Mouse (Mus musculus) hindbrain, embryonic 16.5 days (tissue): ENCODE measurements around the gene Frem3. TPM values are rescaled to one million over a fixed set of nuclear protein-coding genes. Genes with fewer than 3 reads are reported as not detected.

Experiments
- ATAC-seq: fragments of 200-750 bp; cut with Nextera tagmentation; 2 replicates; pipeline ENCODE4 v1.8.0; 2017; ENCODE audit warnings: moderate TSS enrichment, moderate library complexity
- H3K27ac ChIP-seq: fragments of 300-500 bp; sonication (generic); 2 replicates; pipeline ENCODE4 v1.5.1; 2014; ENCODE audit warnings: low read depth, mild to moderate bottlenecking, control low read depth, low read length, moderate library complexity
- H3K27me3 ChIP-seq: fragments of 300-500 bp; sonication (generic); replicated peaks from 2 replicates; pipeline ENCODE4 v1.6.1; 2014; ENCODE audit warnings: low read length; ENCODE audit not compliant: control insufficient read depth, insufficient read depth
- H3K36me3 ChIP-seq: fragments of 300-500 bp; sonication (generic); 2 replicates; pipeline ENCODE4 v1.6.1; 2014; ENCODE audit warnings: mild to moderate bottlenecking, low read length, moderate library complexity, mixed read lengths; ENCODE audit not compliant: control insufficient read depth, insufficient read depth
- H3K4me1 ChIP-seq: fragments of 300-500 bp; sonication (generic); 2 replicates; pipeline ENCODE4 v1.6.1; 2014; ENCODE audit warnings: low read depth, low read length; ENCODE audit not compliant: control insufficient read depth, insufficient read depth
- H3K4me2 ChIP-seq: fragments of 300-500 bp; sonication (generic); 2 replicates; pipeline ENCODE4 v1.6.1; 2014; ENCODE audit warnings: mild to moderate bottlenecking, low read length, control low read depth, moderate library complexity
- H3K4me3 ChIP-seq: fragments of 300-500 bp; sonication (generic); 2 replicates; pipeline ENCODE4 v1.5.1; 2014; ENCODE audit warnings: mild to moderate bottlenecking, low read length, control low read depth, moderate library complexity
- H3K9ac ChIP-seq: fragments of 300-500 bp; sonication (generic); 2 replicates; pipeline ENCODE4 v1.6.1; 2014; ENCODE audit warnings: low read depth, mild to moderate bottlenecking, control low read depth, low read length, moderate library complexity
- H3K9me3 ChIP-seq: fragments of 300-500 bp; sonication (generic); 2 replicates; pipeline ENCODE4 v1.6.1; 2014; ENCODE audit warnings: mild to moderate bottlenecking, low read length, moderate library complexity; ENCODE audit not compliant: control insufficient read depth
- WGBS: fragments of 180-500 bp; shearing (Covaris S2); extraction: QIAGEN DNeasy Blood & Tissue Kit; methylation state at CpG from one replicate; pipeline ENCODE4 v1.1.7; 2014; 5-methylcytosine and 5-hydroxymethylcytosine counted together
- polyA plus RNA-seq: library from polyadenylated mRNA; unstranded; fragments of >200 nt; fragmentation: Nextera tagmentation; extraction: Ambion mirVana; gene quantifications from 2 replicates; pipeline ENCODE4 v1.2.1, GENCODE M21; 2015

The Frem3 gene
- polyA plus RNA-seq, 1 experiment from 2014 or later = 0.16 TPM

GRCm38 (mm10) chr8:80600600-80601170, 10.2 kb upstream of the Frem3 start:
- H3K4me3 ChIP-seq = no peak overlapping the region

GRCm38 (mm10) chr8:80601886-80602285, 9.0 kb upstream of the Frem3 start:
- 74% methylated on average over 4 of the region's 4 CpGs for WGBS

More at GRCm38 (mm10) chr8:80600600-80601170, 10.2 kb upstream of the Frem3 start:
- Histone ChIP-seq H3K27ac (no peak overlapping the region), H3K4me1 (no peaks in the 10 kb centered on the region), H3K36me3 (no peaks in the 10 kb centered on the region), H3K4me2 (no peak overlapping the region), H3K9ac (no peak overlapping the region), H3K9me3 (no peaks in the 10 kb centered on the region), H3K27me3 (no peaks in the 10 kb centered on the region)
- WGBS = 65% methylated on average over 6 of the region's 6 CpGs
- peak; percentile 76 for ATAC-seq

DNA sequence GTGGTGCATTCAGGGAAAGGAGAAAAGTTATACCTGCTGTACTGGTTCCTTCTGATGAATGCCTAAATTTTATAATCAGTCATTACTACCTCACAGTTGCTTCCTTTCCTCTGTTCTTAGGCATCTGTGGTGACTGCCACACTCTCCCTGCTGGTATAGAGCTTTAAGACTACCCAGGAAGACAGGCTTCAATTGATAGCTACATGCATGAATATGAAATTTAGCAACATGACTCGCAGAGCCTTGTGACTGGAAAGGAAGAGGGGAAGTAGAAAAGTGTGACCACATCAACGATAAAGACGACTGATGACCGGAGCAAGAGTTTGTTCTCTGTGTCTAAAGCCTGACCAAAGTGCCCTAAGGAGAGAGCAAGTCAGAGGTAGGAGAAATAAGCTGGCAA, 3.8 kb upstream of the Frem3 start:
- Histone ChIP-seq H3K27me3 (peaks cover 8% of the 10 kb centered on the region), H3K9me3 (no peaks in the 10 kb centered on the region), H3K4me3 (no peak overlapping the region), H3K4me2 (no peak overlapping the region), H3K4me1 (peaks cover 12% of the 10 kb centered on the region), H3K27ac (no peak overlapping the region), H3K9ac (no peak overlapping the region), H3K36me3 (no peaks in the 10 kb centered on the region)
- 87% methylated on average over 4 of the region's 4 CpGs for WGBS
- no peak for ATAC-seq

More at GRCm38 (mm10) chr8:80601886-80602285, 9.0 kb upstream of the Frem3 start:
- Histone ChIP-seq H3K4me3 (no peak overlapping the region), H3K9ac (no peak overlapping the region), H3K36me3 (no peaks in the 10 kb centered on the region), H3K4me1 (no peaks in the 10 kb centered on the region), H3K4me2 (no peak overlapping the region), H3K9me3 (no peaks in the 10 kb centered on the region), H3K27ac (no peak overlapping the region), H3K27me3 (no peaks in the 10 kb centered on the region)
- no peak for ATAC-seq

DNA sequence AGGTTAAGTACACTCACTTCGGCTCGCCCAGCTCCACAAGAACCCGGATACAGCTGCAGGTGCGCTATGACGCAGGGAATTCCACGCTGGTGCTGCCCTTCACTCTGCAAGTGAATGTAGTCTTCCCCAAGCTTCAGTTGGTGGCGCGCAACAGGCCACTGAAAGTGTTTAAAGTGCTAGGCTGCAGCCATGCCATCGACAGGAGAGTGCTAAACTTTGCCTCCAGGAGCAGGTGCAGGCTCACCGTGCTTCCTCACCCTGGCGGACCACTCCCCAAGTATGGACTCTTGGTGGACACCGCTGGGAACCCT, 516 bp downstream of the Frem3 start:
- Histone ChIP-seq H3K36me3 (no peaks in the 10 kb centered on the region), H3K27ac (no peak overlapping the region), H3K27me3 (peaks cover 10% of the 10 kb centered on the region), H3K9ac (peak overlapping the region; percentile 48), H3K4me1 (peaks cover 12% of the 10 kb centered on the region), H3K9me3 (no peaks in the 10 kb centered on the region), H3K4me3 (peak overlapping the region; percentile 46), H3K4me2 (peak overlapping the region; percentile 90)
- no peak for ATAC-seq
- WGBS = 3% methylated on average over 12 of the region's 12 CpGs

DNA sequence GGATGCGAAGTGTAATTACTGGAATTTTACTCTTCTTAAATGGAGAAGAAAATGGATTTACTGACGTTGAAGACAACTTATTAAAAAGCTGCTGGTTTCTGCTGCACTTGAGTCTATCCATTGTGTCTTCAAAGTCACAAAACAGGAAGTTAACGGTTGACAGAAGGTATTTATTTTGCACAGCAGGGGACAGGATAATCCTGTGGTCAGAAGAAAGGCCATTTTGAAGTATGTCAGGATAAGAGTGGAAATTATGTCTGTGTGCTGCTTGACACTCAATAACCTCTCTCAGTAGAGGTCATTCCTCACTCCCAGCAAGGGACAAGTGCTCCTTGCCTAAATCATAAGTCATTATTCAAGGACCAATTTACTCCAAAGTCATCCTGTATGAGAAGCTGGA, 8.9 kb downstream of the Frem3 start:
- Histone ChIP-seq H3K9ac (no peak overlapping the region), H3K4me1 (no peaks in the 10 kb centered on the region), H3K27ac (no peak overlapping the region), H3K9me3 (no peaks in the 10 kb centered on the region), H3K27me3 (no peaks in the 10 kb centered on the region), H3K4me3 (no peak overlapping the region), H3K4me2 (no peak overlapping the region), H3K36me3 (no peaks in the 10 kb centered on the region)
- ATAC-seq = no peak
- WGBS = 51% methylated on average over 3 of the region's 3 CpGs

DNA sequence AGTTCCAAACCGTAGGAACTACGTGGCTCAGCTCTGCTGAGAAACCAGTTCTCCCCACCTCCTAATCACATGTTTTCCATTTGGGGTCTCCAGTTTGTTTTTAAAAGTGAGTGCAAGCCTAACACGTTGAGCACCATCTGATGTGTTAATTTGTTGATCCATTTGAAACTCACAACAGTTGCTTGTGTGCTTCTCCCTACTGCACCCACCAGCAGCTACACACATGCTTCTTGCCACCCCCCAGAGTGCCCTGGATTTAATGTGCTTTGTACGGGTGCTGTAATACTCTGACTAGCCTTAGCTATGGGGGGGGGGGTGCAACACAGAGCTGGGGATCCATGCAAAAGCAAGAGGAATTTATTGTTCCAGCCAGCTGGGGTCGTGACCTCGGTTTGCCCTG, 36.5 kb downstream of the Frem3 start:
- Histone ChIP-seq H3K36me3 (no peaks in the 10 kb centered on the region), H3K4me1 (no peaks in the 10 kb centered on the region), H3K4me3 (no peak overlapping the region), H3K4me2 (no peak overlapping the region), H3K9me3 (no peaks in the 10 kb centered on the region), H3K27me3 (no peaks in the 10 kb centered on the region), H3K27ac (no peak overlapping the region), H3K9ac (no peak overlapping the region)
- 67% methylated on average over 6 of the region's 6 CpGs for WGBS
- no peak for ATAC-seq

DNA sequence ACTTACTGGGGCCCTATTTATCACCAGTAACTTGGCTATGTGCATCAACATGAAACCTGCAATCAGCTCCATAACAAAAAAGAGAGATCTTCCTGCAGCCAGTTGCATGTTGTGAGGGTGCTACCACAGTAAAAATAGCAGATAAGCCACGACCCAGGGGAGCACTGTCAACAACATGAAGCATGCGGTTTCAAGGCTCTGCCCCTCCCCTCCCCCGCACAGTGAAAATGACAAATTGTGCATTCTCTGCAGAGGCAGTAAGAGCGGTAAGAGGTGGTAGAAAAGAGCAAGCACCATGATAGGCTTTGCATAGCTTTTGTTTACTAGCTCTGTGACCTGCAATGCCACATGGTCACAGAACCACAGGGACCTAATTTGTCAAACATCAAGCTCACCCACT, 46.8 kb downstream of the Frem3 start:
- Histone ChIP-seq H3K9me3 (no peaks in the 10 kb centered on the region), H3K27ac (no peak overlapping the region), H3K4me2 (no peak overlapping the region), H3K4me1 (no peaks in the 10 kb centered on the region), H3K4me3 (no peak overlapping the region), H3K36me3 (no peaks in the 10 kb centered on the region), H3K9ac (no peak overlapping the region), H3K27me3 (no peaks in the 10 kb centered on the region)
- WGBS = 31% methylated on average over 4 of the region's 4 CpGs
- no peak for ATAC-seq

GRCm38 (mm10) chr8:80661055-80661454, 50.2 kb downstream of the Frem3 start:
- Histone ChIP-seq H3K27ac (no peak overlapping the region), H3K4me2 (no peak overlapping the region), H3K4me3 (no peak overlapping the region), H3K9ac (no peak overlapping the region), H3K9me3 (no peaks in the 10 kb centered on the region), H3K36me3 (no peaks in the 10 kb centered on the region), H3K27me3 (no peaks in the 10 kb centered on the region), H3K4me1 (no peaks in the 10 kb centered on the region)
- no peak for ATAC-seq
- WGBS = 86% methylated on average over 4 of the region's 4 CpGs

GRCm38 (mm10) chr8:80663476-80663875, 52.6 kb downstream of the Frem3 start:
- no peak for ATAC-seq
- H3K27ac ChIP-seq = no peak overlapping the region
- no peak overlapping the region for H3K4me3 ChIP-seq
- no peak overlapping the region for H3K4me2 ChIP-seq
- H3K4me1 ChIP-seq = no peaks in the 10 kb centered on the region
- H3K9ac ChIP-seq = no peak overlapping the region
- H3K9me3 ChIP-seq = no peaks in the 10 kb centered on the region
- no peaks in the 10 kb centered on the region for H3K36me3 ChIP-seq
- no peaks in the 10 kb centered on the region for H3K27me3 ChIP-seq
- 86% methylated on average over 3 of the region's 3 CpGs for WGBS
